Mouse (Mus musculus) kidney, embryonic 15.5 days (tissue): ENCODE results near the gene Bbip1. TPM values are rescaled to one million over a fixed set of nuclear protein-coding genes. Genes with fewer than 3 reads are reported as not detected.
A peak's percentile ranks its signal among the peaks of the same experiment; 100 is the strongest.
"Not testable (repeated sequence)": the region's sequence is repeated elsewhere in the genome, so short reads cannot be mapped to it uniquely, and the experiment has no call there.

Experiments
- ATAC-seq: fragments of 200-750 bp; cut with Nextera tagmentation; replicated peaks from 2 replicates; pipeline ENCODE4 v1.8.0; 2017; ENCODE audit warnings: moderate TSS enrichment; ENCODE audit not compliant: low FRiP score
- H3K27ac ChIP-seq: fragments of 300-500 bp; sonication (generic); 2 replicates; pipeline ENCODE4 v1.5.1; 2015; ENCODE audit warnings: mild to moderate bottlenecking, inconsistent platforms
- H3K27me3 ChIP-seq: fragments of 300-500 bp; sonication (generic); 2 replicates; pipeline ENCODE4 v1.6.1; 2015; ENCODE audit warnings: inconsistent platforms
- H3K36me3 ChIP-seq: fragments of 300-500 bp; sonication (generic); 2 replicates; pipeline ENCODE4 v1.6.1; 2015; ENCODE audit warnings: inconsistent platforms
- H3K4me1 ChIP-seq: fragments of 300-500 bp; sonication (generic); 2 replicates; pipeline ENCODE4 v1.6.1; 2015; ENCODE audit warnings: inconsistent platforms
- H3K4me2 ChIP-seq: fragments of 300-500 bp; sonication (generic); 2 replicates; pipeline ENCODE4 v1.6.1; 2015; ENCODE audit warnings: moderate library complexity, mild to moderate bottlenecking, inconsistent platforms
- H3K4me3 ChIP-seq: fragments of 300-500 bp; sonication (generic); replicated peaks from 2 replicates; pipeline ENCODE4 v1.5.1; 2015; ENCODE audit warnings: mild to moderate bottlenecking, inconsistent platforms
- H3K9ac ChIP-seq: fragments of 300-500 bp; sonication (generic); 2 replicates; pipeline ENCODE4 v1.6.1; 2015; ENCODE audit warnings: mild to moderate bottlenecking, inconsistent platforms
- H3K9me3 ChIP-seq: fragments of 300-500 bp; sonication (generic); replicated peaks from 2 replicates; pipeline ENCODE4 v1.6.1; 2016; ENCODE audit warnings: inconsistent platforms
- WGBS: fragments of 180-500 bp; shearing (Covaris S2); methylation state at CpG from one replicate; pipeline ENCODE4 v1.1.7; 2015; ENCODE audit warnings: mixed read lengths; 5-methylcytosine and 5-hydroxymethylcytosine counted together
- polyA plus RNA-seq: library from polyadenylated mRNA; unstranded; fragments of >200 nt; fragmentation: Nextera tagmentation; extraction: Ambion mirVana; gene quantifications from 2 replicates; pipeline ENCODE4 v1.2.1, GENCODE M21; 2015

Gene Bbip1
- polyA plus RNA-seq, 1 experiment from 2014 or later: 72.3 TPM

DNA sequence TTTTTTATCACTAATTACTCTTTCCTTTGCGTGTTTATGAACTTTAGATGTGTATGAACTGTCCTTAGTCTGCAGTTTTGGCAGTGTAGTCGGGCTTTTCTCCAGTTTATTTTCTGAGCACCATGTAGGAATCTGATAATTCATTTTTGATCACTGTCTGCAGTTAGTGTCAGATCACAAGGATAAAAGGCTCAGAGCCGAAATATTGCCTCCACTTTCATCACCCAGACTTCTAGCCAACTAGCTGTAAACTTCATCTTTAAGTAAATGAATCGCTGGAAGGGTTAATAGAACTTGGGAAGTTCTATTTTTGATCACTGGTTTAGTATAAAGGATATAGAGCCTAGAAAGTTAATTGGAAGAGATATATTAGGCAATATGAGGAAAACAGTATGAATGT is 18.1 kb upstream of the Bbip1 start:
- WGBS: 91% methylated on average over 4 of the region's 4 CpGs
- no peaks in the 10 kb centered on the region for H3K36me3 ChIP-seq
- H3K9ac ChIP-seq: no peak overlapping the region
- H3K4me3 ChIP-seq: no peak overlapping the region
- ATAC-seq: no peak
- H3K4me2 ChIP-seq: no peak overlapping the region
- no peaks in the 10 kb centered on the region for H3K27me3 ChIP-seq
- H3K27ac ChIP-seq: no peak overlapping the region
- H3K9me3 ChIP-seq: no peaks in the 10 kb centered on the region
- H3K4me1 ChIP-seq: 0 out of 2 replicates have a peak, but pooled peaks cover 3% of the 10 kb centered on the region

DNA sequence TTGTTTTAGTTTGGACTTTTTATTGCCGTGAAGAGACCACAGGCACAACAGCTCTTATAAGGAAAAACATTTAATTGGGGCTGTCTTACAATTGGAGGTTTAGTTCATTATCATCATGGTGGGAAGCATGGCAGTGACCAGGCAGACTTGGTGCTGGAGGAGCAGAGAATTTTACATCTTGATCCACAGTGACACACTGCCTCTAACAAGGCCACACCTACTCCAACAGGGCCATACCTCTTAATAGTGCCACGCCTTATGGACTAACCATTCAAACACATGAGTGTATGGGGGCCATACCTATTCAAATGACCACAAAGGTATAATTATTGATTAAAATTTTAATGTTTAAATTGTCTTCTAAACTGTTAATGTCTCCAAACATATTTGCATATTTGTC is 13.1 kb upstream of the Bbip1 start:
- 92% methylated on average over 2 of the region's 2 CpGs for WGBS
- Histone ChIP-seq H3K9ac (no peak overlapping the region), H3K36me3 (no peaks in the 10 kb centered on the region), H3K9me3 (no peaks in the 10 kb centered on the region), H3K4me1 (0 out of 2 replicates have a peak, but pooled peaks cover 3% of the 10 kb centered on the region), H3K4me2 (no peak overlapping the region), H3K4me3 (no peak overlapping the region), H3K27me3 (no peaks in the 10 kb centered on the region), H3K27ac (no peak overlapping the region)
- no peak for ATAC-seq

GRCm38 (mm10) chr19:53945171-53946042 is 980 bp upstream of the Bbip1 start:
- peaks cover 20% of the 10 kb centered on the region for H3K4me1 ChIP-seq
- H3K27me3 ChIP-seq: no peaks in the 10 kb centered on the region
- H3K9me3 ChIP-seq: no peaks in the 10 kb centered on the region
- 1% methylated on average over 54 of the region's 69 CpGs for WGBS
- peak overlapping the region; percentile 98 for H3K9ac ChIP-seq
- H3K4me3 ChIP-seq: peak overlapping the region; percentile 96
- peak overlapping the region; percentile 67 for H3K4me2 ChIP-seq
- H3K27ac ChIP-seq: peak overlapping the region; percentile 98
- H3K36me3 ChIP-seq: peaks cover 9% of the 10 kb centered on the region
- ATAC-seq: peak; percentile 7

DNA sequence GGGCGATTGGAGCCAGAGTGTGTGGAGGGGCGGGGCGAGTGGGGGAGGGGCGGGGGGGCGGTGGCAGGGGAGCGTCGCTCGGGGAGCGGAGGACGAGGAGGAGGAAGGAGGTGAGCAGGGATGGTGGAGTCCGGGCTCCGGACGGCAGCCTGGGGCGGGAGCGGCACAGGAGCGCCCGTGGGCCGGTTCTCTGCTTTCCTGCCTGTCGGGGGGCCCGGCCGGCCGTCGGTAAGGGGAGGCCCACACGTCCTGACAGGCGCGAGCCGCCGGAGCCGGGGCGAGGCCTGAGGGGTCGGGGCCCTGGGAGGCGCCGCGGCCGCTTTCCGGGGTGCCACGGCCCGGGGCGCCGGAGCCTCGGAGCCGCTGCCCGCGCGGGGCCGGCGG is 351 bp upstream of the Bbip1 start:
- 0% methylated on average over 39 of the region's 47 CpGs for WGBS
- no peak; the same call in 1 of the 2 replicates for ATAC-seq
- H3K4me1 ChIP-seq: peaks cover 20% of the 10 kb centered on the region
- peak overlapping the region; percentile 96 for H3K4me3 ChIP-seq
- peak overlapping the region; percentile 98 for H3K27ac ChIP-seq
- peak overlapping the region; percentile 67 for H3K4me2 ChIP-seq
- H3K9ac ChIP-seq: peak overlapping the region; percentile 98
- peaks cover 9% of the 10 kb centered on the region for H3K36me3 ChIP-seq
- no peaks in the 10 kb centered on the region for H3K27me3 ChIP-seq
- H3K9me3 ChIP-seq: no peaks in the 10 kb centered on the region

GRCm38 (mm10) chr19:53942342-53942741 is 2.1 kb downstream of the Bbip1 start:
- ATAC-seq: no peak
- no peak overlapping the region for H3K4me2 ChIP-seq
- 94% methylated on average over 2 of the region's 2 CpGs for WGBS

DNA sequence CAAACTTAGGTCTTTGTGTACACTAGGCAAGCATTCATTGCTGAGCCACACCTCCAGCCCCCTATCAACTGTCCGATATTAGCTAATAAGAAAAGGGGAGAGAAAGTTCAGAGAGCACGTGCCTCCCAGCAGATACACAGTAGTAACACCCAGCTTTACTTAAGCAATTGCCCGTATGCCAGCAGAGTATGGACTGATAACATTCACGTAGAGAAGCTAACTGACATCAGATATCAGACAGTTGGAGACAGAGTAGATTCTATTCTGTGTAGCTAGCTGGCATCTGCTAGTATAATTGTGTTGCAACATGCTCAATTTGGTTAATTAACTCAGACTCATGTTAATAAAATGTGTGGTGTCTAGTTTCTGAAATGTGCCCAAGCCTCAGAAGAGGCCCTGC is 3.3 kb downstream of the Bbip1 start:
- Histone ChIP-seq H3K4me2 (no peak overlapping the region), H3K4me3 (no peak overlapping the region), H3K36me3 (peaks cover 24% of the 10 kb centered on the region), H3K27ac (no peak overlapping the region), H3K9me3 (no peaks in the 10 kb centered on the region), H3K4me1 (peaks cover 9% of the 10 kb centered on the region), H3K9ac (no peak overlapping the region), H3K27me3 (no peaks in the 10 kb centered on the region)
- WGBS: 93% methylated on average over 4 of the region's 4 CpGs
- ATAC-seq: no peak

More at GRCm38 (mm10) chr19:53942342-53942741, 2.1 kb downstream of the Bbip1 start:
- Histone ChIP-seq H3K4me1 (peaks cover 15% of the 10 kb centered on the region), H3K4me3 (no peak overlapping the region), H3K27me3 (no peaks in the 10 kb centered on the region), H3K9ac (no peak overlapping the region), H3K9me3 (no peaks in the 10 kb centered on the region), H3K27ac (no peak overlapping the region), H3K36me3 (peaks cover 19% of the 10 kb centered on the region)

DNA sequence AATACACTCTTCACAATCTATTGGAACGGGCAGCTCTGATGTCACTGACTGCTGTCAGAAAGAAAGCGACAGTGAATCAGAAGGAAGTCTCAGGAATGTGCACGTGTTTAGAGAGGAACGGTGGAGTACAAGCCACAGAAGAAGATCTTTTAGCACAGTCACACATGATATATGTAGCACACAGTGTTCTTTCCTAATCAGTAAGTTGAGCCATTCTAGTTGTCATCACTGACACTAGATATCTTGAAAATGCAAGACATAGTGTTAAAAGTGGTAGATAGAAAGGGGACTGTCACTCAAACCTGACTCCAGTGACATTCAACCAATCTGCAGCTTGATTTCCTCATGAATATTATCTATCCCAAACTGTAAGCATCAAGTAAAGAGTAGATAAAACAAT is 5.0 kb downstream of the Bbip1 start:
- H3K4me3 ChIP-seq: no peak overlapping the region
- H3K4me2 ChIP-seq: no peak overlapping the region
- ATAC-seq: no peak
- 76% methylated on average over 4 of the region's 4 CpGs for WGBS
- H3K9me3 ChIP-seq: no peaks in the 10 kb centered on the region
- peaks cover 5% of the 10 kb centered on the region for H3K4me1 ChIP-seq
- no peak overlapping the region for H3K9ac ChIP-seq
- H3K36me3 ChIP-seq: peaks cover 24% of the 10 kb centered on the region
- H3K27ac ChIP-seq: no peak overlapping the region
- H3K27me3 ChIP-seq: no peaks in the 10 kb centered on the region

DNA sequence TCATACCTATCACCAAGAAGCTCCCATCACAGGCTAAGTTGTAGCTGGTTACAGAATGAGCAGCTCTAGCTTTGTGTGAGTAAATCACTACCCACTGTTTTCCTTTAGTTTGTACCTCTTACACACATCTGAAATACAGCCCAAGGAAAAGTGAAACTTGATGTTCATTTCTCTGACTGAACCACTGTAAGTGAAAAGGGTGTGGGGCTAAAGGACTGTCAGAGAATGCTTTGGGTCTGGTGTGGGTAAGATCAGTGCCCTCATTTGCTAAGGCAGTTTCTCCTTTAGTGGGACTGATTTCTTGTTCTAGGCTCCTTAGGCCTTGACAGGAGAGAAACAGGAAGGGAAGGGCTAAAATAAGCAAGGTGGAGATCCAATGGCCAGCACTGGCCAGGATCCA is 10.4 kb downstream of the Bbip1 start:
- Histone ChIP-seq H3K27ac (no peak overlapping the region), H3K4me2 (no peak overlapping the region), H3K4me1 (no peaks in the 10 kb centered on the region), H3K9me3 (no peaks in the 10 kb centered on the region), H3K27me3 (no peaks in the 10 kb centered on the region), H3K9ac (no peak overlapping the region), H3K4me3 (no peak overlapping the region), H3K36me3 (peaks cover 64% of the 10 kb centered on the region)
- ATAC-seq: no peak

- Histone ChIP-seq H3K27me3 (no peaks in the 10 kb centered on the region), H3K36me3 (peaks cover 68% of the 10 kb centered on the region), H3K9me3 (no peaks in the 10 kb centered on the region), H3K4me2 (no peak overlapping the region), H3K4me1 (no peaks in the 10 kb centered on the region), H3K4me3 (no peak overlapping the region), H3K27ac (no peak overlapping the region), H3K9ac (no peak overlapping the region)
- ATAC-seq: no peak
Observed at GRCm38 (mm10) chr19:53933050-53933449, 11.4 kb downstream of the Bbip1 start.

- Histone ChIP-seq H3K4me2 (no peak overlapping the region), H3K9me3 (no peaks in the 10 kb centered on the region), H3K27me3 (no peaks in the 10 kb centered on the region), H3K36me3 (peaks cover 78% of the 10 kb centered on the region), H3K27ac (no peak overlapping the region), H3K4me3 (no peak overlapping the region), H3K4me1 (no peaks in the 10 kb centered on the region), H3K9ac (no peak overlapping the region)
- no peak for ATAC-seq
- WGBS: 87% methylated on average over 3 of the region's 3 CpGs
Observed at GRCm38 (mm10) chr19:53929218-53929617, 15.2 kb downstream of the Bbip1 start.

DNA sequence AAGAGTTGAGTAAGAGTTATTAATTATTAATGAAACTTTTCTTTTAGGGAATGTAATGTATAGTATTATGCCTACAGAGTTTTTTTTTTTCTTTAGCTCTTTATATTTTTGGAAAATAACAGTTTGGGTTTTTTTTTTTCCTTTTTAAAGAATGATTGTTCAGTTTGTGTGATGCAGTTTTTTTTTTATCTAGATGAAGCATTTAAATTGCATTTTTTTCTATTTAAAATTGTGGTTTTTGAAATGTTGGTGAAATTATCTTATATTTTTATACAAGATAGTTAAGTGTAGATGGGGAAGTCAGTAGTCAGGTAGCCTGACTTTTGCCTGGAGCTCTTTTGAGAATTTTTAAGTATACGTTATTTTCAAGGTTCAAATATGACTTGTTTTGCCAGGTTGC is 17.7 kb downstream of the Bbip1 start:
- H3K36me3 ChIP-seq: peaks cover 74% of the 10 kb centered on the region
- H3K4me1 ChIP-seq: no peaks in the 10 kb centered on the region
- ATAC-seq: no peak
- no peak overlapping the region for H3K9ac ChIP-seq
- no peak overlapping the region for H3K27ac ChIP-seq
- H3K27me3 ChIP-seq: no peaks in the 10 kb centered on the region
- H3K9me3 ChIP-seq: no peaks in the 10 kb centered on the region
- H3K4me2 ChIP-seq: no peak overlapping the region
- 88% methylated on average over 1 of the region's 1 CpGs for WGBS
- no peak overlapping the region for H3K4me3 ChIP-seq

- Histone ChIP-seq H3K4me1 (no peaks in the 10 kb centered on the region), H3K4me2 (no peak overlapping the region), H3K27ac (no peak overlapping the region), H3K9me3 (no peaks in the 10 kb centered on the region), H3K4me3 (no peak overlapping the region), H3K9ac (no peak overlapping the region), H3K27me3 (no peaks in the 10 kb centered on the region), H3K36me3 (peaks cover 73% of the 10 kb centered on the region)
- no peak for ATAC-seq
- 94% methylated on average over 2 of the region's 2 CpGs for WGBS
Observed at GRCm38 (mm10) chr19:53925338-53925751, 19.1 kb downstream of the Bbip1 start.

DNA sequence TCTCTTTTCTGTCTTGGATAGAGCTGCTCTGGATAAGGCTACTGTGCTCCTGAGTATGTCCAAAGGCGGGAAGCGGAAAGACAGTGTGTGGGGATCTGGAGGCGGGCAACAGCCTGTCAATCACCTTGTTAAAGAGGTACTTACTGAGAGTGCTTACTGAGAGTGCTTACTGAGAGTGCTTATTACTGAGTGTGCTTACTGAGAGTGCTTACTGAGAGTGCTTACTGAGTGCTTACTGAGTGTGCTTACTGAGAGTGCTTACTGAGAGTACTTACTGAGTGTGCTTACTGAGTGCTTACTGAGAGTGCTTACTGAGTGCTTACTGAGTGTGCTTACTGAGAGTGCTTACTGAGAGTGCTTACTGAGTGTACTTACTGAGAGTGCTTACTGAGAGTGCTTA is 22.4 kb downstream of the Bbip1 start:
- 92% methylated on average over 3 of the region's 3 CpGs for WGBS
- H3K9me3 ChIP-seq, H3K27ac ChIP-seq, ATAC-seq, H3K4me1 ChIP-seq, H3K4me2 ChIP-seq, H3K9ac ChIP-seq, H3K27me3 ChIP-seq, H3K4me3 ChIP-seq: not testable (repeated sequence)
- H3K36me3 ChIP-seq: peaks cover 80% of the 10 kb centered on the region
